Mouse (Mus musculus): ENCODE measurements at regions not wholly inside any gene's neighbourhood (a gene's known extent, or its start where the extent isn't known, plus 50 kb on each side); places are given as distances from the start of the nearest gene placed in this dataset.
"Not testable (repeated sequence)": the region's sequence is repeated elsewhere in the genome, so short reads cannot be mapped to it uniquely, and the experiment has no call there.

- DNase-seq, result peak; percentile 2
- no peaks in the 10 kb centered on the region for H3K36me3 ChIP-seq (ENCODE audit: control insufficient read depth, insufficient read depth, low read length)
- H3K27me3 ChIP-seq (replicated peaks; ENCODE audit: control insufficient read depth, insufficient read depth, low read length), result no peaks in the 10 kb centered on the region
- 77% methylated on average over 2 of the region's 2 CpGs for WGBS
- no peaks in the 10 kb centered on the region for H3K4me1 ChIP-seq (ENCODE audit: control insufficient read depth, insufficient read depth, low read length)
- no peak overlapping the region for H3K4me3 ChIP-seq (ENCODE audit: insufficient read depth, low read depth, low read length)
- no peak for TF ChIP-seq POLR2A (IDR thresholded peaks at IDR 0.05; ENCODE audit: low read depth, low read length)
- H3K27ac ChIP-seq (ENCODE audit: insufficient read depth, low read depth, low read length), result no peak overlapping the region
These were observed 853.9 kb upstream of the Zfp386 start for GRCm38 (mm10) chr12:115193482-115194103.

DNA sequence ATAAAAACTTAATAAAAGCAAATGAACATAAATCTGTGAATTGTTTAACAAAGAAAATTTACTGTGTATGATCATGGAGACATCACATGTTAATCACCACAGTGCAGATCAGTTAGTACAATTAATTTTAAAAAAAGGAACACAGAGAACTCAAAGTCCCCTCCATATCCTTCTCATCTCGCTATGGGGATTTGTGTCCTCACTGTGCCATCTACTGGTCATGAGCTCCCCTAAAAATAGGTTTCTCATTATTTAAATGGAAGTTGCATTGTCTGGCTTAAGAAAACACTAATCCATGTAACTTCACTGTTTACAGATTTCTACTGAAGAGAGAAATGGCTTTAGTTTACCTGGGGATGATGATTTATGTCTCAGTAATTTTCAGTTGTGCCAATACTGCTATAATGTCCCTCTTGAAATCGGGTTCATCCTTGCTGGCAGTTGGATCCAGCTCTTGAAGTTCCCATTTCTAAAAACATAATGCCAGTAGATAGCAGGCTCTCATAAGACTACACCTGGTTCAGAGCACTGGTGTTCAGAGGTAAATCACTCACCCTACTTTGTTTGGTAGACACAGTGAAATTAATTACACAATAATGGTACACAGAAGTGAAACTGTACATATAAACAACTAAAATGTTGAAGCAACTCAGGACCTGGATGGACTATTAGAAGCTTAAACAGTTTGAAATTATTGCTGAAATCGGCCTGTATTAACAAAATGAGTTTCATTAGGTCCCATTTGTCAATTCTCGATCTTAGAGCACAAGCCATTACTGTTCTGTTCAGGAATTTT is 850.0 kb upstream of the Zfp386 start:
- WGBS, result 57% methylated on average over 4 of the region's 4 CpGs

GRCm38 (mm10) chr12:115207833-115208448 is 839.6 kb upstream of the Zfp386 start:
- 86% methylated on average over 2 of the region's 2 CpGs for WGBS
- H3K4me1 ChIP-seq (ENCODE audit: control insufficient read depth, insufficient read depth, low read length); H3K36me3 ChIP-seq (ENCODE audit: control insufficient read depth, insufficient read depth, low read length): not testable (repeated sequence)

More for the DNA sequence above, 850.0 kb upstream of the Zfp386 start:
- no peaks in the 10 kb centered on the region for H3K27me3 ChIP-seq (replicated peaks; ENCODE audit: control insufficient read depth, insufficient read depth, low read length)
- no peak overlapping the region for H3K4me3 ChIP-seq (ENCODE audit: insufficient read depth, low read depth, low read length)
- TF ChIP-seq CTCF (conservative IDR thresholded peaks at IDR 0.05; ENCODE audit: insufficient read depth, insufficient read length, low read depth, low read length), result no peak
- no peak for TF ChIP-seq POLR2A (IDR thresholded peaks at IDR 0.05; ENCODE audit: low read depth, low read length)
- no peak overlapping the region for H3K27ac ChIP-seq (ENCODE audit: insufficient read depth, low read depth, low read length)
- H3K4me1 ChIP-seq (ENCODE audit: control insufficient read depth, insufficient read depth, low read length), result no peaks in the 10 kb centered on the region
- H3K36me3 ChIP-seq (ENCODE audit: control insufficient read depth, insufficient read depth, low read length), result no peaks in the 10 kb centered on the region
- DNase-seq, result no peak

DNA sequence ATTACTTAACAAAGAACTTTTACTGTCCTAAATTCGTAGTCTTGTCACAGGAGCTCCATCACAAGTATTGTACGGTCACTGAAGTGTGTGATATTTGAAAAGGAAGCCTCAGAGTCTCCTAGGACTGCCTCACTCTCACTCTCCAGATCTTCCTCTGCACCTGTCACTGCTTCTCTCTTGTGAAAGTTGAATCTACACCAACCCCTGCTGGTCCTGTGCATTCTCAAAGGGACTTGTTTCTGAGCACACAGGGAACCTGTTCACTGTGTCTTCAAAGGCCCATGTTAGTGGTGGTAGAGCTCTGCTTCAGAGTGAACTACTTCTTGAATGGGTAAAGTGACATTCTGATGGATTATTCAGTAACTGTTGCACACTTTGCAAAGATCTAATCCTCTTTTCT is 824.9 kb upstream of the Zfp386 start:
- Histone ChIP-seq H3K4me1 (ENCODE audit: control insufficient read depth, insufficient read depth, low read length) (no peaks in the 10 kb centered on the region), H3K36me3 (ENCODE audit: control insufficient read depth, insufficient read depth, low read length) (no peaks in the 10 kb centered on the region), H3K27ac (ENCODE audit: insufficient read depth, low read depth, low read length) (no peak overlapping the region), H3K27me3 (replicated peaks; ENCODE audit: control insufficient read depth, insufficient read depth, low read length) (no peaks in the 10 kb centered on the region), H3K4me3 (ENCODE audit: insufficient read depth, low read depth, low read length) (no peak overlapping the region)
- no peak for TF ChIP-seq POLR2A (IDR thresholded peaks at IDR 0.05; ENCODE audit: low read depth, low read length)
- TF ChIP-seq CTCF (conservative IDR thresholded peaks at IDR 0.05; ENCODE audit: insufficient read depth, insufficient read length, low read depth, low read length), result no peak
- WGBS, result 45% methylated on average over 2 of the region's 2 CpGs
- no peak for DNase-seq

More at GRCm38 (mm10) chr12:115207833-115208448, 839.6 kb upstream of the Zfp386 start:
- not testable (repeated sequence) for DNase-seq; H3K27me3 ChIP-seq (replicated peaks; ENCODE audit: control insufficient read depth, insufficient read depth, low read length); H3K4me3 ChIP-seq (ENCODE audit: insufficient read depth, low read depth, low read length); H3K27ac ChIP-seq (ENCODE audit: insufficient read depth, low read depth, low read length)

- Histone ChIP-seq H3K27ac (ENCODE audit: insufficient read depth, low read depth, low read length) (no peak overlapping the region), H3K4me3 (ENCODE audit: insufficient read depth, low read depth, low read length) (no peak overlapping the region), H3K27me3 (replicated peaks; ENCODE audit: control insufficient read depth, insufficient read depth, low read length) (no peaks in the 10 kb centered on the region; the same call in 1 of the 2 replicates), H3K36me3 (ENCODE audit: control insufficient read depth, insufficient read depth, low read length) (no peaks in the 10 kb centered on the region), H3K4me1 (ENCODE audit: control insufficient read depth, insufficient read depth, low read length) (no peaks in the 10 kb centered on the region)
- TF ChIP-seq POLR2A (IDR thresholded peaks at IDR 0.05; ENCODE audit: low read depth, low read length) (no peak), CTCF (conservative IDR thresholded peaks at IDR 0.05; ENCODE audit: insufficient read depth, insufficient read length, low read depth, low read length) (no peak)
- no peak for DNase-seq
- WGBS, result 61% methylated on average over 1 of the region's 1 CpGs
These were observed 817.6 kb upstream of the Zfp386 start for GRCm38 (mm10) chr12:115229965-115230364.

DNA sequence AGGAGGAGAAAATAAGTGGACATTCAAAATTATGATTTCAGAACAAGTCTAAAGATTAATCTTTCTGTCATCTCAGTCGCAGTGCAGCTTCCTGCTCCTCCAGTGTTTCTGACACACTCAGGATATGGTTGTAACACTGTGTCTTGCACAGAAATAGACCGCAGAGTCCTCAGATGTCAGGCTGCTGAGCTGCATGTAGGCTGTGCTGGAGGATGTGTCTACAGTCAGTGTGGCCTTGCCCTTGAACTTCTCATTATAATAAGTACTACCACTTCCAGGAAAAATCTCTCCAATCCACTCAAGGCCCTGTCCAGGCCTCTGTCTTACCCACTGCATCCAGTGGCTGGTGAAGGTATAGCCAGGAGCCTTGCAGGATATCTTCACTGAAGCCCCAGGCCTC is 804.9 kb upstream of the Zfp386 start:
- H3K27ac ChIP-seq (ENCODE audit: insufficient read depth, low read depth, low read length); DNase-seq: not testable (repeated sequence)
- WGBS, result 73% methylated on average over 2 of the region's 2 CpGs

DNA sequence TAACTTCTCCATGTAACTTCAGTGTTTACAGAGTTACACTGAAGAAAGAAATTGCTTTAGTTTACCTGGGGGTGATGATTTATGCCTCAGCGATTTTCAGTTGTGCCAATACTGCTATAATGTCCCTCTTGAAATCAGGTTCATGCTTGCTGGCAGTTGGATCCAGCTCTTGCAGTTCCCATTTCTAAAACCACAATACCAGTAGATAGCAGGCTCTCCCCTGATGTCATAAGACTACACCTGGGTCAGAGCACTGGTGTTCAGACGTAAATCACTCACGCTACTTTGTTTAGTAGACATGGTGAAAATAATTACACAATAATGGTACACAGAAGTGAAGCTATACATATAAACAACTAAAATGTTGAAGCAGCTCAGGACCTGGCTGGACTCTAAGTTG is 800.2 kb upstream of the Zfp386 start:
- not testable (repeated sequence) for DNase-seq; H3K27me3 ChIP-seq (replicated peaks; ENCODE audit: control insufficient read depth, insufficient read depth, low read length); H3K4me3 ChIP-seq (ENCODE audit: insufficient read depth, low read depth, low read length); H3K27ac ChIP-seq (ENCODE audit: insufficient read depth, low read depth, low read length); H3K36me3 ChIP-seq (ENCODE audit: control insufficient read depth, insufficient read depth, low read length); H3K4me1 ChIP-seq (ENCODE audit: control insufficient read depth, insufficient read depth, low read length)
- WGBS, result 78% methylated on average over 3 of the region's 3 CpGs

More for the DNA sequence above, 804.9 kb upstream of the Zfp386 start:
- not testable (repeated sequence) for H3K36me3 ChIP-seq (ENCODE audit: control insufficient read depth, insufficient read depth, low read length); H3K4me1 ChIP-seq (ENCODE audit: control insufficient read depth, insufficient read depth, low read length); H3K4me3 ChIP-seq (ENCODE audit: insufficient read depth, low read depth, low read length); H3K27me3 ChIP-seq (replicated peaks; ENCODE audit: control insufficient read depth, insufficient read depth, low read length)

Data from kidney, adult 2 months (tissue).